Mouse (Mus musculus) stomach, embryonic 14.5 days (tissue): ENCODE measurements around the gene Gps2. TPM values are rescaled to one million over a fixed set of nuclear protein-coding genes. Genes with fewer than 3 reads are reported as not detected.

ENCODE experiments used
- ATAC-seq: fragments of 200-750 bp; cut with Nextera tagmentation; 2 replicates; pipeline ENCODE4 v1.8.0; 2017; ENCODE audit warnings: low read depth, moderate TSS enrichment; ENCODE audit not compliant: insufficient number of reproducible peaks, insufficient read depth, low FRiP score
- H3K27ac ChIP-seq: fragments of 300-500 bp; sonication (generic); 2 replicates; pipeline ENCODE4 v1.5.1; 2014; ENCODE audit warnings: mild to moderate bottlenecking, low read length, moderate library complexity, mixed read lengths
- H3K27me3 ChIP-seq: fragments of 300-500 bp; sonication (generic); 2 replicates; pipeline ENCODE4 v1.6.1; 2014; ENCODE audit warnings: low read length, control low read depth, mixed read lengths; ENCODE audit not compliant: control insufficient read depth, insufficient read depth
- H3K36me3 ChIP-seq: fragments of 300-500 bp; sonication (generic); 2 replicates; pipeline ENCODE4 v1.6.1; 2014; ENCODE audit warnings: mild to moderate bottlenecking, control low read depth, low read length, moderate library complexity, mixed read lengths; ENCODE audit not compliant: control insufficient read depth, insufficient read depth
- H3K4me1 ChIP-seq: fragments of 300-500 bp; sonication (generic); 2 replicates; pipeline ENCODE4 v1.6.1; 2014; ENCODE audit warnings: low read length, control low read depth, mixed read lengths; ENCODE audit not compliant: control insufficient read depth, insufficient read depth
- H3K4me2 ChIP-seq: fragments of 300-500 bp; sonication (generic); replicated peaks from 2 replicates; pipeline ENCODE4 v1.6.1; 2014; ENCODE audit warnings: low read depth, low read length, control low read depth
- H3K4me3 ChIP-seq: fragments of 300-500 bp; sonication (generic); 2 replicates; pipeline ENCODE4 v1.5.1; 2014; ENCODE audit warnings: low read depth, low read length, control low read depth
- H3K9ac ChIP-seq: fragments of 300-500 bp; sonication (generic); replicated peaks from 2 replicates; pipeline ENCODE4 v1.6.1; 2014; ENCODE audit warnings: low read depth, mild to moderate bottlenecking, control low read depth, low read length, moderate library complexity, mixed read lengths
- H3K9me3 ChIP-seq: fragments of 300-500 bp; sonication (generic); 2 replicates; pipeline ENCODE4 v1.6.1; 2016; ENCODE audit warnings: low read depth, low read length, control low read depth; ENCODE audit not compliant: control insufficient read depth
- WGBS: fragments of 180-500 bp; shearing (Covaris S2); extraction: QIAGEN DNeasy Blood & Tissue Kit; methylation state at CpG from one replicate; pipeline ENCODE4 v1.1.7; 2014; 5-methylcytosine and 5-hydroxymethylcytosine counted together
- polyA plus RNA-seq: library from polyadenylated mRNA; unstranded; fragments of >200 nt; fragmentation: Nextera tagmentation; extraction: Ambion mirVana; gene quantifications from 2 replicates; pipeline ENCODE4 v1.2.1, GENCODE M21; 2014

The Gps2 gene
- 71.3 and 80.0 TPM in 2 replicates for polyA plus RNA-seq

DNA sequence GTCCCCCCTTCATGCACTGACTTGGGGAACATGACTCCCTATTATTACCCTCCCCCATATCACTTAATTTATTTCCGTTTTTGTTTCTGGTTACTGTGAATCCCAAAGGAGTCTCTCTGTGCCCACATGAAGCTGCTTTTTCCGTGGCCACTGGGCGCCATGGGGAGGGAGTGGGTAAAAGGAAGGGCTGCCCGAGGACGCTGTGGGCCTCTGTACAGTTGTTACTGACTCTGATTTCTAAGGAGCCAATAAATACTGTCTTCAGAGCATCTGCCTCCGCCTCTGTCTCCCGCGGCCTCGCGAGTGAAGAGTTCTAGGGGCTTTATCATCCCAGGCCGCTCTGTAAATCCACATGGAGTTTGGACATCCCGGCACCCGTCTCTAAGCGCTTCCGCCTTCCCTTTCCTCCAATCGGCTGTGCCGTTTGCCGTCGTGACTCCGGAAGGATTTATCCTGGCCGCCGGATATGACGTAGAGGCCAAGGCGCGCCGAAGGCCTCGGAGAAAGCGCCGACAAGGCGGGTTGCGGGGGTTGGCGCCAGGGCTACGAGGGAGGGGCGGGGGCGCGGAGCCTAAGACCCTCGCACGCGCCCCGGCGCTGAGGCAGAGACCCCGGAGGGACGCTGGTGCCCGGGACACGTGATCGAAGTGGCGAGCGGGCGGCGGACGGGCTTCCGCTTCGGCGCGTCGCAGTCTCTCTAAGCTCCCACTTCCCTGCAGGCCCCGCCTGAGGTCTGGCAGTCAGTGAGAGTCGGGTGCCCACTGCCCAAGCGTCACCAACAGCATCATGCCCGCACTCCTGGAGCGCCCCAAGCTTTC, at the start of gene Gps2:
Gene Gps2, plus strand, starts transcription at position 335 of the 818 bp plus-strand sequence.
- Histone ChIP-seq H3K9me3 (no peaks in the 10 kb centered on the region), H3K4me3 (peak within 1 kb of the TSS; percentile 87), H3K9ac (peak within 1 kb of the TSS; percentile 77), H3K27me3 (no peaks in the 10 kb centered on the region), H3K27ac (peak within 1 kb of the TSS; percentile 77), H3K4me1 (peaks cover 17% of the 10 kb centered on the region), H3K36me3 (peaks cover 73% of the 10 kb centered on the region), H3K4me2 (peak within 1 kb of the TSS; percentile 97)
- peak; percentile 84 for ATAC-seq
- WGBS, result 2% methylated on average over 61 of the region's 61 CpGs

DNA sequence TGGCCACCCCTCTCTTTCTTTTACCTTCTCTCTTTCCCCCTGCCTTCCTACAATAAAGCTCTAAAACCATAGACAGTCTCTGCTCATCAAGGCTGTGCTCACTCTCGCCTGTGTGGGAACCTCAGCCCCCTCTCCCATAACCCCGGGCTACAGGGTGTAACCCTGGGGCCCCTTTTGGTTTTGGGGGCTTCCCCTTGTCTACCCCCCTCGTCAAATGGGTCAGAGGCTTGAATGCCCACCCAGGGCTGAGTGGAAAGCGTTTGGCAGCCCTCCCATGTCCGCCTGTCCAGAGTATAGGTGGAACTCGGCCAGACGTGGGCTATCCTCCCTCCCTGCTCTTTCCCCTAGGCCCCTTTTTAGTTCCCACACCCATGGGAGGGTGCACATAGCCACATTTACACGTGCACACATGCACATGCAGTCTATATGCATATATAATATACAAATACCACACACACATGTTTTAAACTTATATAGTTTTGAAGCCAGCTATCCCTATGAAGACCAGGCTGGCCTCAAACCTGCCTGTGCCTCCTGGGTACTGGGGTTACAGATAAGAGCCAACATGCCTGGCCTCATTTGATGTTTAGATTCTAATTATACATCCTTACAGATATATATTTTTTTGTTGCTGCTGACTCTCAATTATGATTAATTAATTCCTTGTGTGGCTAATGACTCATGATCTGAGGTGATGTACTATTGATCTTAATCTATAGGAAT, 49.4 kb upstream of the Gps2 start:
- 52% methylated on average over 8 of the region's 8 CpGs for WGBS
- no peaks in the 10 kb centered on the region for H3K4me1 ChIP-seq
- H3K36me3 ChIP-seq, result no peaks in the 10 kb centered on the region
- no peak overlapping the region for H3K4me3 ChIP-seq
- no peaks in the 10 kb centered on the region for H3K27me3 ChIP-seq
- no peak for ATAC-seq
- H3K4me2 ChIP-seq, result no peak overlapping the region
- H3K9me3 ChIP-seq, result no peaks in the 10 kb centered on the region
- no peak overlapping the region for H3K9ac ChIP-seq
- no peak overlapping the region for H3K27ac ChIP-seq

DNA sequence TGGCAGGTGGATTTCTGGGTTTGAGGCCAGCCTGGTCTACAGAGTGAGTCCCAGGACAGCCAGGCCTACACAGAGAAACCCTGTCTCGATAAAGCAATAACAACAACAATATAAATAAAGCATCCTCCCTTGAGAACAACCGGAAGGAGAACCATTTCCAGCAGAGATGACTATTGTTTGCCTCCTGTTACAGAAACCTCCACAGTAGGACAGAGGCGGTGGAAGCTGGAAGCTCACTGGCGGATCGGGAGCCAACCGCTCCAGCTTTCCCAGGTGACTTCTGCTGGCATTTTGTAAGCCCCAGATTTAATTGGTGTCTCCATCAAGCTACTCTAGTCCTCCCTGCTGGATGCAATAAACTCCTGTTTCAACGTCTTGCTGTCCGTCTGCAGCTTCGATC, 48.1 kb upstream of the Gps2 start:
- ATAC-seq, result no peak
- Histone ChIP-seq H3K9ac (no peak overlapping the region), H3K4me3 (no peak overlapping the region), H3K4me1 (no peaks in the 10 kb centered on the region), H3K27ac (no peak overlapping the region), H3K27me3 (no peaks in the 10 kb centered on the region), H3K36me3 (no peaks in the 10 kb centered on the region), H3K9me3 (no peaks in the 10 kb centered on the region), H3K4me2 (no peak overlapping the region)
- WGBS, result 84% methylated on average over 9 of the region's 9 CpGs

DNA sequence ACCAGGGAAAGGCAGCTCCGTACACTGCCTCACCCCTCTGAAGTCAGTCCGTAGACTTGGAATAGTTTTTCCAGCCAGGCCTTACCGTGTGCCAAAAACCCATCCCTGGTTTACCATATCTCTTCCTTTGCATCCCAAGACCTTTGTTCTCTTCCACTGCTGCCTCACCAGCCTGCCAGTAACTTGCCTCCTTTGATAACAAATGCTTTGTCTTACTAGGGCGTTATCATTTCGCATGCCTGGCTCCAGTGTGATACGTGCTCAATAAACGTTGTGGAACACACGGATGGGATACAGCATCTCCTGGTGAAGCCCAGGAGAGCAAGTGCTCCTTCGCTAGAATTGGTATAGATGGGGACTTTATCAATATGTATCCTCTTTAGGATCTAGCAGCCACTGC, 46.4 kb upstream of the Gps2 start:
- Histone ChIP-seq H3K4me2 (no peak overlapping the region), H3K27me3 (no peaks in the 10 kb centered on the region), H3K9ac (no peak overlapping the region), H3K4me3 (no peak overlapping the region), H3K36me3 (no peaks in the 10 kb centered on the region), H3K9me3 (no peaks in the 10 kb centered on the region), H3K4me1 (no peaks in the 10 kb centered on the region), H3K27ac (no peak overlapping the region)
- no peak for ATAC-seq
- WGBS, result 63% methylated on average over 9 of the region's 9 CpGs

DNA sequence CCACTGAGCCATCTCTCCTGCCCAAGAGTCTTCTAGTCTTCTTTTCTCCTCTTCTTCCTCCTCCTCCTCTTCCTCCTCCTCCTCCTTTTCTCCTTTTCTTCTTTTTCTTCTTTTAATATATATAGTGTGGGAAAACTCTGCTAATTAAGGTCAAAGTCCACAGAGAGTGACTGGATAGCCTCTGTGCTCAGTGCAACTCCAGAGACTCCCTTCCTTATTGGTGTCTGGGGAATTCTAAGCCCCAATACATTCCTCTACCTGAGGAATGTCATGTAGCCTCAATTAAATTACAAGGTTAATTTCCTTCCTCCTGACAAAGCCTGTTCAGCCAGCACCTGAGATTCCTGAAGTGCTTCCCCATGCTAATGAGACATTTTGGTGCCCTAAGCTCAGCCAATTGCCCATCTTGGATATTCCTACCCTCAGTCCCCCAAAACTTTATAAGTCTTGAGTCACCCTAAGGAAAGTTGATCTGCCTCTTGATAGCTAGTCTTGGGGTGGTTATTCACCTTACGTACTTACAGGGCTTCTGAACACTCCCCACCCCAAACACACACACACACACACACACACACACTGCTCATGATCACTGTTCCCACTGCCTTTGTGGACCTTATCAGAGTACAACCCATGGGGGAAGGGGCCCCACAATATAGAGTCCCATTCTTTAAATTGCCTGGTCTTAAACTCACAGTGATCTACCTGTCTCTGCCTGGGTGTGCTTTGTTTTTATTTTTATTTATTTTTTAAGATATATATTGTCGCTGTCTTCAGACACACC, 43.2 kb upstream of the Gps2 start:
- no peak for ATAC-seq
- no peaks in the 10 kb centered on the region for H3K9me3 ChIP-seq
- H3K4me2 ChIP-seq, result no peak overlapping the region
- peaks cover under 1% of the 10 kb centered on the region; the same call in 1 of the 2 replicates for H3K4me1 ChIP-seq
- H3K4me3 ChIP-seq, result no peak overlapping the region
- H3K27ac ChIP-seq, result no peak overlapping the region
- no peak overlapping the region for H3K9ac ChIP-seq
- H3K36me3 ChIP-seq, result no peaks in the 10 kb centered on the region
- 78% methylated on average over 2 of the region's 2 CpGs for WGBS
- H3K27me3 ChIP-seq, result no peaks in the 10 kb centered on the region

DNA sequence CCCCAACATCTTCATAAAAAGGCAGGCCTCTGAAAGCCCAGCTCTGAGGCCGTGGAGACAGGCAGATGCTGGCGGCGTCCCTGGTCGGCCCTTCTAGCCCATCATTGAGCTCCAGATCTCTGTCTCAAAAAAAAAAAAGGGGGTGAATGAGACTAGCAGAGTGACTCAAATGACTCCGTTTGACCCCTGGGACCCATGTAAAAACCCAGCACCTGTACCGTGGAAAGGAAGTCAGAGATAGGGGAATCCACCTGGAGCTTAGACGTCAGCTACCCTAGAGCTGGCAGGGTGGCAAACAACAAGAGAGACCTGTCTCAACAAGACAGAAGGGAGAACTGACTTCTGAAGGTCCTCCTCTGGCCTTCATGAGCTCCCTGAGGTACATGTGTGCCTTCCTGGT, 41.9 kb upstream of the Gps2 start:
- Histone ChIP-seq H3K27ac (no peak overlapping the region), H3K27me3 (no peaks in the 10 kb centered on the region), H3K36me3 (no peaks in the 10 kb centered on the region), H3K4me3 (no peak overlapping the region), H3K4me2 (no peak overlapping the region), H3K4me1 (peaks cover 7% of the 10 kb centered on the region; the same call in 1 of the 2 replicates), H3K9ac (no peak overlapping the region), H3K9me3 (no peaks in the 10 kb centered on the region)
- ATAC-seq, result no peak
- WGBS, result 87% methylated on average over 7 of the region's 7 CpGs

DNA sequence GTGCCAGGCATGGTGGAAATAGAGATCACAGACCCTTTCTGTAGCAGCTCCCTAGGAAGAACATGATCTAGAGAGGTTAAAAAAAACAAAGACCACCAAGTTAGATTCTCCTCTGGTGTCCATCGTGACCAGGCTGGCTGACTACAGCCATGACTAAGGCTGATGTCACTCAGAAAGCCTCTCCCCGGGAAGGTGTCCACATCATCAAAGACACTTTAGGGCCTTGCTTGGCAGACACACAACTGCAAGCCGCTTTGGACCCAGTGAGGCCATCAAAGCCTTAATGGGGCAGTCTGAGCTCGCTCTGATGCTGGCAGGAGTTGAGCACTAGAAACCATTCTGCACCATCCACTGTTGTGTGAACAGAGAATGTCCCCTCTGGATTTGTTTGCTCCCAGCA, 41.2 kb upstream of the Gps2 start:
- H3K4me1 ChIP-seq, result peaks cover 7% of the 10 kb centered on the region; the same call in 1 of the 2 replicates
- no peak overlapping the region for H3K27ac ChIP-seq
- WGBS, result 81% methylated on average over 4 of the region's 4 CpGs
- H3K4me2 ChIP-seq, result no peak overlapping the region
- no peaks in the 10 kb centered on the region for H3K27me3 ChIP-seq
- no peaks in the 10 kb centered on the region for H3K36me3 ChIP-seq
- H3K9me3 ChIP-seq, result no peaks in the 10 kb centered on the region
- no peak overlapping the region for H3K4me3 ChIP-seq
- no peak for ATAC-seq
- H3K9ac ChIP-seq, result no peak overlapping the region

DNA sequence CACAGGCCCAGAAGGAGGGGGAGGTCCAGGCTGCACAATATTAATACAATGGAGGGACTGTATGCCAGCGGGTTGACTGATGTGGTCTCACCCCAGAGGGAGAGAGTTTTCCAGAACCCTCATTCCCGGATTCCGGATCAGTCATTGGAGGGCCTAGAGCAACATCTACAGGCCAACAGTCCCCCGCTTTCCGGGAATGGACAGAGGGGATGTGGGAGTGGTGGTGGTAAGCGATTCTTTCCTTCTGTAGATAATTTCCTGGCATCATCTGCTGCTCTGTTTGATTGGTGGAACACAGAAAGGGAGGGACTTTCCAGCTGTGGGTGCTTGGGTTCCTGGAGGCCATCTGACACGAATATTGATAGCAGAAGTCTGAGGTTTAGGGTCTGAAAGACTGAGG, 37.5 kb upstream of the Gps2 start:
- Histone ChIP-seq H3K27ac (peak overlapping the region; percentile 28; the same call in 1 of the 2 replicates), H3K4me2 (no peak overlapping the region), H3K4me3 (no peak overlapping the region), H3K4me1 (peaks cover 20% of the 10 kb centered on the region), H3K27me3 (no peaks in the 10 kb centered on the region), H3K9ac (no peak overlapping the region), H3K9me3 (no peaks in the 10 kb centered on the region), H3K36me3 (no peaks in the 10 kb centered on the region)
- 36% methylated on average over 7 of the region's 7 CpGs for WGBS
- ATAC-seq, result no peak
